Mouse (Mus musculus) forebrain, embryonic 16.5 days (tissue): ENCODE results near the gene Usf2. TPM values are rescaled to one million over a fixed set of nuclear protein-coding genes. Genes with fewer than 3 reads are reported as not detected.
A peak's percentile ranks its signal among the peaks of the same experiment; 100 is the strongest.

Experiments
- ATAC-seq: fragments of 200-750 bp; cut with Nextera tagmentation; 2 replicates; pipeline ENCODE4 v1.8.0; 2017; ENCODE audit warnings: mild to moderate bottlenecking, moderate library complexity
- H3K27ac ChIP-seq: fragments of 300-500 bp; sonication (generic); 2 replicates; pipeline ENCODE4 v1.5.1; 2014; ENCODE audit warnings: low read length, control low read depth
- H3K27me3 ChIP-seq: fragments of 300-500 bp; sonication (generic); replicated peaks from 2 replicates; pipeline ENCODE4 v1.6.1; 2014; ENCODE audit warnings: low read length; ENCODE audit not compliant: control insufficient read depth, insufficient read depth
- H3K36me3 ChIP-seq: fragments of 300-500 bp; sonication (generic); 2 replicates; pipeline ENCODE4 v1.6.1; 2014; ENCODE audit not compliant: control insufficient read depth, insufficient read depth
- H3K4me1 ChIP-seq: fragments of 300-500 bp; sonication (generic); replicated peaks from 2 replicates; pipeline ENCODE4 v1.6.1; 2014; ENCODE audit warnings: low read length; ENCODE audit not compliant: control insufficient read depth, insufficient read depth
- H3K4me2 ChIP-seq: fragments of 300-500 bp; sonication (generic); 2 replicates; pipeline ENCODE4 v1.6.1; 2014; ENCODE audit warnings: mild to moderate bottlenecking, low read length, control low read depth
- H3K4me3 ChIP-seq: fragments of 300-500 bp; sonication (generic); replicated peaks from 2 replicates; pipeline ENCODE4 v1.5.1; 2014; ENCODE audit warnings: mild to moderate bottlenecking, low read length, control low read depth
- H3K9ac ChIP-seq: fragments of 300-500 bp; sonication (generic); replicated peaks from 2 replicates; pipeline ENCODE4 v1.6.1; 2014; ENCODE audit warnings: low read depth, low read length, control low read depth
- H3K9me3 ChIP-seq: fragments of 300-500 bp; sonication (generic); 2 replicates; pipeline ENCODE4 v1.6.1; 2016; ENCODE audit warnings: low read length; ENCODE audit not compliant: control insufficient read depth
- WGBS: fragments of 180-500 bp; shearing (Covaris S2); extraction: QIAGEN DNeasy Blood & Tissue Kit; methylation state at CpG from one replicate; pipeline ENCODE4 v1.1.7; 2014; 5-methylcytosine and 5-hydroxymethylcytosine counted together
- polyA plus RNA-seq: library from polyadenylated mRNA; unstranded; fragments of >200 nt; fragmentation: Nextera tagmentation; extraction: Ambion mirVana; gene quantifications from 2 replicates; pipeline ENCODE4 v1.2.1, GENCODE M21; 2015

Usf2 gene
- polyA plus RNA-seq, 1 experiment from 2014 or later: 30.0 TPM

- H3K9ac ChIP-seq: no peak overlapping the region
- H3K27me3 ChIP-seq: no peaks in the 10 kb centered on the region
- H3K27ac ChIP-seq: no peak overlapping the region
- H3K36me3 ChIP-seq: no peaks in the 10 kb centered on the region
- no peak overlapping the region for H3K4me3 ChIP-seq
- 91% methylated on average over 5 of the region's 5 CpGs for WGBS
- H3K4me1 ChIP-seq: peaks cover 7% of the 10 kb centered on the region
- no peaks in the 10 kb centered on the region for H3K9me3 ChIP-seq
- ATAC-seq: no peak
- H3K4me2 ChIP-seq: no peak overlapping the region
Measured at GRCm38 (mm10) chr7:30962862-30963261, 6.3 kb upstream of the Usf2 start.

GRCm38 (mm10) chr7:30959786-30960349 lies 3.3 kb upstream of the Usf2 start:
- no peaks in the 10 kb centered on the region for H3K36me3 ChIP-seq
- 88% methylated on average over 6 of the region's 6 CpGs for WGBS
- ATAC-seq: no peak

GRCm38 (mm10) chr7:30958866-30959487 lies 2.4 kb upstream of the Usf2 start:
- 95% methylated on average over 9 of the region's 9 CpGs for WGBS
- no peak overlapping the region for H3K4me3 ChIP-seq
- no peak for ATAC-seq
- no peak overlapping the region for H3K9ac ChIP-seq
- peaks cover 18% of the 10 kb centered on the region for H3K4me1 ChIP-seq
- H3K36me3 ChIP-seq: no peaks in the 10 kb centered on the region
- H3K27me3 ChIP-seq: no peaks in the 10 kb centered on the region
- no peak overlapping the region for H3K27ac ChIP-seq
- H3K4me2 ChIP-seq: no peak overlapping the region
- H3K9me3 ChIP-seq: no peaks in the 10 kb centered on the region

More at GRCm38 (mm10) chr7:30959786-30960349, 3.3 kb upstream of the Usf2 start:
- Histone ChIP-seq H3K4me2 (no peak overlapping the region), H3K9ac (no peak overlapping the region), H3K4me3 (no peak overlapping the region), H3K27ac (no peak overlapping the region), H3K27me3 (no peaks in the 10 kb centered on the region), H3K9me3 (no peaks in the 10 kb centered on the region), H3K4me1 (peaks cover 17% of the 10 kb centered on the region)

GRCm38 (mm10) chr7:30958109-30958865 lies 1.7 kb upstream of the Usf2 start:
- Histone ChIP-seq H3K27me3 (no peaks in the 10 kb centered on the region), H3K9me3 (no peaks in the 10 kb centered on the region), H3K9ac (peak overlapping the region; percentile 79), H3K27ac (no peak overlapping the region), H3K36me3 (peaks cover 6% of the 10 kb centered on the region), H3K4me2 (peak overlapping the region; percentile 67), H3K4me3 (peak overlapping the region; percentile 84), H3K4me1 (peaks cover 18% of the 10 kb centered on the region)
- WGBS: 78% methylated on average over 28 of the region's 28 CpGs
- ATAC-seq: no peak

- WGBS: 0% methylated on average over 43 of the region's 43 CpGs
- peak; percentile 60 for ATAC-seq
- no peaks in the 10 kb centered on the region for H3K9me3 ChIP-seq
- peak overlapping the region; percentile 79 for H3K9ac ChIP-seq
- H3K36me3 ChIP-seq: peaks cover 11% of the 10 kb centered on the region
- peak overlapping the region; percentile 84 for H3K4me3 ChIP-seq
- H3K27me3 ChIP-seq: no peaks in the 10 kb centered on the region
- H3K27ac ChIP-seq: peak overlapping the region; percentile 98
- peak overlapping the region; percentile 67 for H3K4me2 ChIP-seq
- peaks cover 18% of the 10 kb centered on the region for H3K4me1 ChIP-seq
Measured at GRCm38 (mm10) chr7:30957367-30957783, 772 bp upstream of the Usf2 start.

- Histone ChIP-seq H3K27me3 (no peaks in the 10 kb centered on the region), H3K36me3 (peaks cover 14% of the 10 kb centered on the region)
- WGBS: 0% methylated on average over 18 of the region's 49 CpGs
Measured at GRCm38 (mm10) chr7:30956357-30956751, 249 bp downstream of the Usf2 start.

GRCm38 (mm10) chr7:30955584-30956356 lies 833 bp downstream of the Usf2 start:
- peaks cover 14% of the 10 kb centered on the region for H3K36me3 ChIP-seq
- under 1% methylated on average over 60 of the region's 64 CpGs for WGBS

More at GRCm38 (mm10) chr7:30956357-30956751, 249 bp downstream of the Usf2 start:
- peak; percentile 29 for ATAC-seq
- peak overlapping the region; percentile 78 for H3K4me2 ChIP-seq
- H3K4me3 ChIP-seq: peak overlapping the region; percentile 84
- peak overlapping the region; percentile 98 for H3K27ac ChIP-seq
- H3K9ac ChIP-seq: peak overlapping the region; percentile 79
- H3K4me1 ChIP-seq: peaks cover 18% of the 10 kb centered on the region
- H3K9me3 ChIP-seq: no peaks in the 10 kb centered on the region

GRCm38 (mm10) chr7:30954971-30955520 lies 1.6 kb downstream of the Usf2 start:
- peaks cover 14% of the 10 kb centered on the region for H3K36me3 ChIP-seq
- peak overlapping the region; percentile 78 for H3K4me2 ChIP-seq
- no peaks in the 10 kb centered on the region for H3K9me3 ChIP-seq
- H3K4me3 ChIP-seq: peak overlapping the region; percentile 84
- H3K9ac ChIP-seq: peak overlapping the region; percentile 15; the same call in 1 of the 2 replicates
- H3K27me3 ChIP-seq: no peaks in the 10 kb centered on the region
- no peak for ATAC-seq
- no peak overlapping the region; the same call in 1 of the 2 replicates for H3K27ac ChIP-seq
- WGBS: 81% methylated on average over 12 of the region's 12 CpGs
- peaks cover 18% of the 10 kb centered on the region for H3K4me1 ChIP-seq

More at GRCm38 (mm10) chr7:30955584-30956356, 833 bp downstream of the Usf2 start:
- Histone ChIP-seq H3K4me2 (peak overlapping the region; percentile 78), H3K9ac (peak overlapping the region; percentile 79), H3K9me3 (no peaks in the 10 kb centered on the region), H3K27ac (peak overlapping the region; percentile 98), H3K4me3 (peak overlapping the region; percentile 84), H3K4me1 (peaks cover 18% of the 10 kb centered on the region), H3K27me3 (no peaks in the 10 kb centered on the region)
- ATAC-seq: peak; percentile 62
